Mouse (Mus musculus) stomach, embryonic 14.5 days (tissue): ENCODE results near the gene Arrdc1. TPM values are rescaled to one million over a fixed set of nuclear protein-coding genes. Genes with fewer than 3 reads are reported as not detected.

Experiments used
- ATAC-seq: fragments of 200-750 bp; cut with Nextera tagmentation; 2 replicates; pipeline ENCODE4 v1.8.0; 2017; ENCODE audit warnings: low read depth, moderate TSS enrichment; ENCODE audit not compliant: insufficient number of reproducible peaks, insufficient read depth, low FRiP score
- H3K27ac ChIP-seq: fragments of 300-500 bp; sonication (generic); 2 replicates; pipeline ENCODE4 v1.5.1; 2014; ENCODE audit warnings: mild to moderate bottlenecking, low read length, moderate library complexity, mixed read lengths
- H3K27me3 ChIP-seq: fragments of 300-500 bp; sonication (generic); 2 replicates; pipeline ENCODE4 v1.6.1; 2014; ENCODE audit warnings: low read length, control low read depth, mixed read lengths; ENCODE audit not compliant: control insufficient read depth, insufficient read depth
- H3K36me3 ChIP-seq: fragments of 300-500 bp; sonication (generic); 2 replicates; pipeline ENCODE4 v1.6.1; 2014; ENCODE audit warnings: mild to moderate bottlenecking, control low read depth, low read length, moderate library complexity, mixed read lengths; ENCODE audit not compliant: control insufficient read depth, insufficient read depth
- H3K4me1 ChIP-seq: fragments of 300-500 bp; sonication (generic); 2 replicates; pipeline ENCODE4 v1.6.1; 2014; ENCODE audit warnings: low read length, control low read depth, mixed read lengths; ENCODE audit not compliant: control insufficient read depth, insufficient read depth
- H3K4me2 ChIP-seq: fragments of 300-500 bp; sonication (generic); replicated peaks from 2 replicates; pipeline ENCODE4 v1.6.1; 2014; ENCODE audit warnings: low read depth, low read length, control low read depth
- H3K4me3 ChIP-seq: fragments of 300-500 bp; sonication (generic); 2 replicates; pipeline ENCODE4 v1.5.1; 2014; ENCODE audit warnings: low read depth, low read length, control low read depth
- H3K9ac ChIP-seq: fragments of 300-500 bp; sonication (generic); replicated peaks from 2 replicates; pipeline ENCODE4 v1.6.1; 2014; ENCODE audit warnings: low read depth, mild to moderate bottlenecking, control low read depth, low read length, moderate library complexity, mixed read lengths
- H3K9me3 ChIP-seq: fragments of 300-500 bp; sonication (generic); 2 replicates; pipeline ENCODE4 v1.6.1; 2016; ENCODE audit warnings: low read depth, low read length, control low read depth; ENCODE audit not compliant: control insufficient read depth
- WGBS: fragments of 180-500 bp; shearing (Covaris S2); extraction: QIAGEN DNeasy Blood & Tissue Kit; methylation state at CpG from one replicate; pipeline ENCODE4 v1.1.7; 2014; 5-methylcytosine and 5-hydroxymethylcytosine counted together
- polyA plus RNA-seq: library from polyadenylated mRNA; unstranded; fragments of >200 nt; fragmentation: Nextera tagmentation; extraction: Ambion mirVana; gene quantifications from 2 replicates; pipeline ENCODE4 v1.2.1, GENCODE M21; 2014

The Arrdc1 gene
- polyA plus RNA-seq, 1 experiment from 2014 or later, result 72.4 TPM

DNA sequence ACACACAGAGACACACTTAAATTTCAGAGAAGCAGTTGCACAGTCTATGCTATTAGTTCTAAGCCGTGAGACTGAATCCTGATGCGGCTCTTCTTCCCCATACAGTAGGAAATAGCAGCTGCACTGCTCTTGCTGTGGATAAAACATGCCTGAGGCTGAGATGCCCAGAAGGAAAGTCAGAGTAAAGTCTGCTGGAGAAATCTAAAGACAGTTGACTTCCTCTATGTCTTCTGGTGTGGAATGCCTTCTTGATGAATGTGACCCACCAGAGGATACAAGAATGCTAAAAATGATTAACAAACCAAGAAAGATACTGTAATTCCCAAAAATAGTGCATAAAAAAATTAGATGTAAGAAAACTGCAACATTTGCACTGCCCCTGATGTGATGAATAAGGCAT is 35.8 kb downstream of the Arrdc1 start:
- Histone ChIP-seq H3K9ac (no peak overlapping the region), H3K4me2 (no peak overlapping the region), H3K36me3 (0 out of 2 replicates have a peak, but pooled peaks cover 3% of the 10 kb centered on the region), H3K27ac (no peak overlapping the region), H3K27me3 (no peaks in the 10 kb centered on the region), H3K4me3 (no peak overlapping the region), H3K9me3 (no peaks in the 10 kb centered on the region), H3K4me1 (peaks cover 11% of the 10 kb centered on the region)
- no peak for ATAC-seq
- WGBS, result 89% methylated on average over 2 of the region's 2 CpGs

DNA sequence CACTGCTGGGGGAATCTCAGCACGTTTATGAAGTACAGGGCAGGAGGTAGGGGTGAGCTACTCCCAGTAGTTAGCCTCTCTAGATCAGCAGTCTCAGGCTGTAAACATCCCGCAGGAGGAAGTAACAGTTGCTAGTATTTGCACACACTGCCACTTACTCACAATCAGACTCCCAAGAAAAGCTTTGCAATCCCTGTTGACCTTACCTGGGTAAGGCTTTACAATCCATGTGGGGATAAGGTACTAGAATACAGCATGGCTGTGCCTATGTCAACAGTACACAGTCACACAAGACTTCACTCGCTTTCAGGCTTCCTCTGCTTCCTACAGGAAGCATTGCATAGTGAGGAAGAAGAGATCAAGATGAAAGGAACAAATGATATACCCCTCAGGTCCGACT is 38.3 kb downstream of the Arrdc1 start:
- no peak overlapping the region for H3K9ac ChIP-seq
- no peaks in the 10 kb centered on the region for H3K27me3 ChIP-seq
- no peak for ATAC-seq
- peaks cover 6% of the 10 kb centered on the region for H3K4me1 ChIP-seq
- no peak overlapping the region for H3K27ac ChIP-seq
- H3K9me3 ChIP-seq, result no peaks in the 10 kb centered on the region
- no peak overlapping the region for H3K4me2 ChIP-seq
- H3K36me3 ChIP-seq, result 0 out of 2 replicates have a peak, but pooled peaks cover 3% of the 10 kb centered on the region
- 72% methylated on average over 4 of the region's 4 CpGs for WGBS
- H3K4me3 ChIP-seq, result no peak overlapping the region

DNA sequence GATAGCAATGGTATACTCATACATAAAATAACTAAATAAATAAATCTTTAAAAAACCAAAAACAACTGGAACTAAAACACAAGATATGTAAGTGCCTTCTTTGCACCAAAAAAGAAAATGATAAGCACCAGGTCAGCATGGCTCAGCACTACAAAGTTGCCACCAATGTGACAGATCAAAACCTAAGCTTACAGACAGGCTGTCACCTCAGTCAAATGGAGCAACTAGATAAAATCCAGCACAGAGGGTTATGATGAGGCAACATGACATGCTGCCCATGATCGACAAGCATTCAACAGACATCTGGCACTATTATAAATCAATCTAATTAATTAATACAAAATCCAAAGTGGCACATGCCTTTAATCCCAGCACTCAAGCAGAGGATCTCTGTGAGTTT is 40.8 kb downstream of the Arrdc1 start:
- Histone ChIP-seq H3K27me3 (no peaks in the 10 kb centered on the region), H3K4me3 (no peak overlapping the region), H3K27ac (no peak overlapping the region), H3K36me3 (0 out of 2 replicates have a peak, but pooled peaks cover 2% of the 10 kb centered on the region), H3K9ac (no peak overlapping the region), H3K4me2 (no peak overlapping the region), H3K4me1 (no peaks in the 10 kb centered on the region), H3K9me3 (no peaks in the 10 kb centered on the region)
- WGBS, result 95% methylated on average over 1 of the region's 1 CpGs
- no peak for ATAC-seq

DNA sequence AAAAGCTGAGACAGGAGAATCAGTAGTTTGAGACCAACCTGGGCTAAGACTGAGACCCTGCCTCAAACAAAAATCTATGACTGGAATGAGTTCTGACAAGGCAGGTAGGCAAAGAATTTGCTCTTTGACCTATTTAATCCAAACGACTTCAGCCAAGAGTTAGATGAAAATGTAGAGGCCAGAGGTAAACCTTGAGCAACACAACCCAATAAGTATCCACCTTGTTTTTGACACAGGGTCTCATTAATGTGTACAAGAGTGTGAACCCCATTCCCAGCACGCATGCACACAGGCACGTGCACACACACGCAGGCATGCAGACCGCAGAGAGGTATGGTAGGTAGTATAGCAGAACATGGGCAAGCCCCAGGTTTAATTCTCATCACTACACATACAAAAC is 42.7 kb downstream of the Arrdc1 start:
- H3K9ac ChIP-seq, result no peak overlapping the region

DNA sequence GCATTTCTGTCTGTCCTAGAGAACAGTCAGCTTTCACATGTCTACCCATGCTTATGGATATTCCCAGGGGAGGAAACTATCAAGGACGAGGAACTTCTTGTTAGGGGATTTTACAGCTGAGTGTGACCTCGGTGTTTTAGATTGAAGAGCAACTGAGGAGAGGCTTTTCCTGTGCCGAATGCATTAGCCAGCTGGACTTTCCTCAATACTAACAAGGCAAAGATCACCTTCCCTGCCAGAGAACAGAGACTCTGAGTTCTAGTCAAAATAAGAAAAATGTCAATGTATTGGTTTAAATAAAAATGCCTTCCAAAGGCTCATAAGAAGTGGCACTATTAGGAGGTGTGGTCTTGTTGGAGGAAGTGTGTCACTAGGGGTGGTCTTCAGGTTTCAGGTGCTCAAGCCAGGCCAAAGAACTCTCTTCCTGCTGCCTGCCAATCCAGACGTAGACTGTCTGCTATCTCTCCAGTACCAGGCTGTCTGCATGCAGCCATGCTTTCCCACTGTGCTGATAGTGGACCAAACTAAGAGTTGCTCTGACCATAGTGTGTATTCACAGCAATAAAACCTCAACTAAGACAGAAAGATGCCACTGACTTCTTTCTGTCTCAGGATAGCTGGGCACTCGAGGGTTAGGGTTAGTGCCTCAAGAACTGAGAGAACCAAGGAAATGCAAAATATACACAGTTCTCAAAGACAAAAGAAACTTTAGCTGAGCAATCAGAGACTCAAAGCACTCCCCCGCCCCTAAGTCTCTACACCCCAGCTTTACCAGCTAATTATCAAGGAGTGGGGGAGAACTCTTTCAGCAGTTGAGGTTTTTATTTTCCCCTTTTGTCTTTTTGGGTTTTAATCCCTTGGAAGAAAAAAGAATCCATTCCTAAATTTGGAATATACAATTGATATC is 44.3 kb downstream of the Arrdc1 start:
- H3K4me3 ChIP-seq, result no peak overlapping the region
- no peak overlapping the region for H3K9ac ChIP-seq
- no peak overlapping the region for H3K4me2 ChIP-seq
- no peaks in the 10 kb centered on the region for H3K9me3 ChIP-seq
- no peak for ATAC-seq
- 71% methylated on average over 6 of the region's 6 CpGs for whole genome bisulfite sequencing
- no peak overlapping the region for H3K27ac ChIP-seq
- no peaks in the 10 kb centered on the region for H3K27me3 ChIP-seq
- H3K36me3 ChIP-seq, result 0 out of 2 replicates have a peak, but pooled peaks cover 8% of the 10 kb centered on the region
- no peaks in the 10 kb centered on the region for H3K4me1 ChIP-seq

More for the DNA sequence above, 42.7 kb downstream of the Arrdc1 start:
- H3K36me3 ChIP-seq, result no peaks in the 10 kb centered on the region
- H3K9me3 ChIP-seq, result no peaks in the 10 kb centered on the region
- no peak for ATAC-seq
- H3K4me2 ChIP-seq, result no peak overlapping the region
- no peaks in the 10 kb centered on the region for H3K27me3 ChIP-seq
- 80% methylated on average over 5 of the region's 5 CpGs for WGBS
- H3K4me3 ChIP-seq, result no peak overlapping the region
- no peak overlapping the region for H3K27ac ChIP-seq
- H3K4me1 ChIP-seq, result no peaks in the 10 kb centered on the region

DNA sequence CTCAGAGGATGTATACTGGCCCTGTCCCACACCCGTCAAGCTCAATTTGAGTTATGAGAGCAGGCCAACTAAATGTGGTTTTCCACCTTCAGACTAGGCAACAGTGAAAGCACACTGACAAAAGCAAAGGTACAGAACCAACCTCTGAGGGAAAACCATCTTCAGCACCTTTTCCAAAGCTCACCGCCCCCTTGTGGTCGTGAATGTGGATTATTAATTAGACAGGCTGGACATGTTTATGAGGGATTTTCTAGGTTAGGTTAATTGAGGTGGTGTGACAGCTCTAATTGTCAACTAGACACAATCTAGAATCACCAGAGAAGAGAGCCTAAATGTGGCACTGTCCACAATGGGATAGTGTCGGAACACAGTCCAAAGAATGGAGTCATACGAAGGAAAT is 46.2 kb downstream of the Arrdc1 start:
- no peak overlapping the region for H3K9ac ChIP-seq
- H3K36me3 ChIP-seq, result peaks cover 17% of the 10 kb centered on the region; the same call in 1 of the 2 replicates
- ATAC-seq, result no peak
- no peak overlapping the region for H3K27ac ChIP-seq
- no peaks in the 10 kb centered on the region for H3K9me3 ChIP-seq
- H3K27me3 ChIP-seq, result no peaks in the 10 kb centered on the region
- H3K4me3 ChIP-seq, result no peak overlapping the region
- no peaks in the 10 kb centered on the region for H3K4me1 ChIP-seq
- no peak overlapping the region for H3K4me2 ChIP-seq
- 88% methylated on average over 5 of the region's 5 CpGs for WGBS

DNA sequence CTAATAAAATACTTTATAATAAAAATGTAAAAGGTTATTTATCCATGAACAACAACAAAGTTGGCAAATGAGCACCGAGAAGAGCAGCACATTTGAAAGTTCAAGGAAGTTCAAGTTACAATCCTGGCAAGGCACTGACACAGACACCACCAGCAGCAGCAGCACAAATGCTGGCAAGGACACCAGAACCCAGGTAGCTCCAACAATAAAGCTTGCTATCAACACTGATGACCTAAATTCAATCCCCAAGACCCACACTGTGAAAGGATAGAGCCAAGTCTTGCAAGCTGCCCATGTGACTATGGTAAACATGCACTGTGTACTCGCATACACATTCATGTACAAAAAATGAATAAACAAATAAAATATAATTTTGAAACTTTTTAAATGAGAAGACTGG is 54.4 kb downstream of the Arrdc1 start:
- no peaks in the 10 kb centered on the region for H3K27me3 ChIP-seq
- no peaks in the 10 kb centered on the region for H3K9me3 ChIP-seq
- ATAC-seq, result no peak
- no peak overlapping the region for H3K9ac ChIP-seq
- no peaks in the 10 kb centered on the region for H3K4me1 ChIP-seq
- H3K4me2 ChIP-seq, result no peak overlapping the region
- H3K36me3 ChIP-seq, result peaks cover 32% of the 10 kb centered on the region
- H3K4me3 ChIP-seq, result no peak overlapping the region
- no peak overlapping the region for H3K27ac ChIP-seq
- WGBS, result 89% methylated on average over 2 of the region's 2 CpGs
